Mouse (Mus musculus): ENCODE data around the gene Chrne.

The Chrne gene

DNA sequence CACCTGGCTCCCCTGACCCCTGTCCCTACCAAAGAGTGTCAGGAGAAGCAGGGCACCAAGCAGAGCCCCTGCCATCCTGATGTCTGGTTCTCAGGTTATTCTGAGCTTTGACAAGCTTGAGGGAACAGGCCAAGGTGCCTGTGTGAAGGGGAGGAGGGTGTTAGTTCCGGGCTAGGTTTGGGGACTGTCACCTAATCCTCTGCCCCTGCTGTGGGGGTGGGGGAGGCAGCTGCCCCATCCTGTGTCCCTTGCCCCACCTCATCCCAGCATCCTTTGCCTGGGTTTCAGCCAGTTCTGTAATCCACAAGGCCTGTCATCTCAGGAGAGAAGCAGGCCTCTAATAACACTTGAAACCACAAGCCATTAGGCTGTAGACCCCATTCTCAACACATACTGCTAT lies at the start of gene Chrne:
Gene Chrne, minus strand, starts transcription at position 116 of the 400 bp plus-strand sequence.
- no peak for DNase-seq (ENCODE audit: extremely low spot score)

DNA sequence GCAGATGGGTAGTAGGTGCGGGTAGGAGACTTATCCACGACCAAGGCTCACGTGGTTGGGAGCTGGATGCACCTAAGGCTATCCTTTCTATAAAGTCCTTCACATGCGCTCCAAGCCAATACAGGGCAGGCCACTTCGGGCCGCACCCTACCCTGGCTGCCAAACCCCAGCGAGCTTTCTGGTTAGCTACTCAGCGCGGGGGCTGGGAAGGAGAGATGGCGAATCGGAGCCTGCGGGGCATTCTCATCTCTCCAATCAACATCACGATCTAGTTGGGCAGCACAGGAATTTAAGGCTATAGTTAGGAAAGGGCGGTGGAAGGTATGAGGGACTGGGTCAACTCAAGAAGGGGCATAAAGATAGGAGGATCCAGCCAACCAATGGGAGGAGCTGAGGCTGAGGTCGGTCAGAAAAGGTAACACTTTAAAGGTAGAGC lies 49.3 kb upstream of the Chrne start:
- DNase-seq (ENCODE audit: extremely low spot score) = no peak

DNA sequence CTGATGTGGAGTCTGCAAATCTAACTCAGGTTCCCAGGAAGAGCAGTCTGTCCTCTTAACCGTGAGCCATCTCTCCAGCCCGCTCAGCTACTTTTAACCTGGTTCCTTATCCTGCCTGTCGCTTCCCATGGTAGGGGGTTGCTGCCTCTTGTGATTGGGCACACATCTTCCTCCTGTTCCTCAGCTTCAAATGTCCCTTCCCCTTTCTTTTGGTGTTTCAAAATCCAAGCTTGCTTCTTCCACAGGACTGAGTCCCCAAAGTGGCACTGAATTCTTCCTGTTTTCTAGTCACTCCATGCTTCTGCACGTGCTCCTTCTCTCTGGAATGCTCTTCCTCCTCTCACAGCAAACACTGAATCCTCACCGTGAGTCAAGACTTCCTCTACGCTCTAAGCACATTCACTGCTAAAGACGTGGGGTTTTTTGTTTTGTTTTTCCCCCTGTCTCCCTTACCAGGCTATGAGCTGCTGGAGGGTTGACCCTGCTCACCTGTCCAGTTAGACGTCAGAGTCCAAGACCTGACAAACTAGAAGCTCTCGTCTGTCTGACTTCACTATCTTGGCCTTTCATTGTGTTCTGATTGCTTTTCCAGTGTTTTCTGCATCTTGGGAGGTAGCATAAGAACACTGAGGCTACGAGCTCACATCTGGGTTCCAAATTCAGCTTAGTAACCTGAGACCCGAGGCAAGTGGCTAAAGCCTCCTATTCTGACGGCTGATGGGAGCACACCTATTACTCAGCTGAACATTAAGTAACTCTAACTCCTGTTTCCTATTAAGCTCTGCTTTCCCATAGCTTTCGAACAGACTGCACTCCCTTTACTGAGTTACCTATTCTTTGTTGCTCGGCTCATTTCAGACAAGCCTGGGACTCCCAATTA lies 48.5 kb upstream of the Chrne start:
- no peak for DNase-seq (ENCODE audit: extremely low spot score)

DNA sequence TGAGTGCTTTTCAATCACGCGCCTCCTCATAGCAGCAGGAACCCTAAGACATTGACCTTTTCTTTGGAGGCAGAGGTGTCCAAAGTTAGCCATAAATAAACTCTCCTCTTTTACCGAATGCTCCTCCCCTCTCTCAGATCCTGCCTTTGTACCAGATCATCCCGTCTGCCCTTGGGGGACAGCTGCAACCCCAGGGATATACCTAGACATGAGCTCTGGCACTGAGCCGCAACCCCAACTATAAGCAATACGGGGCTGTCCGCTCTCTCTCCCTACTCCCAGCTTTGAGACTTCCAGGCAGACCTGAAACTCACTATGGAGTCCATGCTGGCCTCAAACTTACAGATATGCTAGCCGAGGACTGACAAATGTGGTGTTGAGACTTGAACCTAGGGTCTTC lies 47.7 kb upstream of the Chrne start:
- no peak for DNase-seq (ENCODE audit: extremely low spot score)

DNA sequence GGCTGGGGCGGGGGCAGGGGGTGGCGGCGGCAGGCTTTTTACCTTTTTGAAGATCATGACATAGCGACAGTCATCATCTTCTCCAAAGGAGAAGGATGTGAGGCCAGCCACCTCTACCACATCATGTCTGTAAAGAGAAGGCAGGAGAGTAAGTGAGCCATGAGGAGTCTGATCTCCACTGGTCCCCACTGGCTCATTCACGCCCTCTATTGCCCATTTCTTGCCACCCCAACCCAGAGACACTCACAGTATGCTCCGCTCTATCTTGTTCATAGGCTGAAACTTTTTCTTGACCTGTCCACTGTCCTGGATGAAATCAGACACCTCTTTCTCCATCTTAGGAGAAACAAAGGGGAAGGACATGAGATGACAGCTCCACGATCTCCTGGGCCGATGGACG lies 45.7 kb upstream of the Chrne start:
- no peak for DNase-seq (ENCODE audit: extremely low spot score)

DNA sequence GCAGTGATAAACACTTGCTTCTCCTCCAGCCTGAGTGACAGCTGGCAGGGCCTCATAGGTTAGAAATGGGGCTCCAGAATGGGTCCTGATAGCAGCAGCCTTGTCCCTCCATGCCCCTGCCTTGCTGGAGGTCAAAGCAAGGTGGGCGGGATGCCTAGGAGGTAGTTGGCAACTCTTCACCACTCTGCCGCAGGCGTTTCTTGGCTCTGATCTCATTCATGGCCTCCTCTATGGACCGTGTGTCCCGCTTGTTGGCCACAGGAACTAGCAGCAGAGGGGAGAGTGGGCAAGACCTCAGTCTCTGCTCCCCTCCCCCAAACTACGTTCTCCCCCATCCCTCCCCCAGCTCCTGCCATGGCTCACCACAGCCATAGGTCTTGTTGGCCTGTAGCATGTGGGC lies 44.9 kb upstream of the Chrne start:
- no peak for DNase-seq (ENCODE audit: extremely low spot score)

DNA sequence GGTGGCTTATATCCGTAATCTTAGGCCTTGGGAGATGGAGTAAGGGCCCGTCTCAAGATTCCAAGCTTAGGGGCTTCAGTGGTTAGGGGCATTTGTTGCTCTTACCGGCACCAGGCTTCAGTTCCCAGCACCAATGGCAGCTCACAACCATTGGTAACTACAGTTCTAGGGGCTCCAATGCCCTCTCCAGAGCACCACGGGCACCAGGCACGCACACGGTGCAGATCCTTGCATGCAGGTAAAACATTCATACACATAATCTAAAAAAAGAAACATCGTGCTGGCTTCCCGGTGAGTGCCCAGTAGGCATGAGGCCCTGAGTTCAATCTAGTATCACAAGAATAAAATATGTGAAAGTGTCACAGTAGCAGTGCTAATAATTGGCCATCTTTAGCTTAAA lies 44.1 kb upstream of the Chrne start:
- DNase-seq (ENCODE audit: extremely low spot score) = no peak

DNA sequence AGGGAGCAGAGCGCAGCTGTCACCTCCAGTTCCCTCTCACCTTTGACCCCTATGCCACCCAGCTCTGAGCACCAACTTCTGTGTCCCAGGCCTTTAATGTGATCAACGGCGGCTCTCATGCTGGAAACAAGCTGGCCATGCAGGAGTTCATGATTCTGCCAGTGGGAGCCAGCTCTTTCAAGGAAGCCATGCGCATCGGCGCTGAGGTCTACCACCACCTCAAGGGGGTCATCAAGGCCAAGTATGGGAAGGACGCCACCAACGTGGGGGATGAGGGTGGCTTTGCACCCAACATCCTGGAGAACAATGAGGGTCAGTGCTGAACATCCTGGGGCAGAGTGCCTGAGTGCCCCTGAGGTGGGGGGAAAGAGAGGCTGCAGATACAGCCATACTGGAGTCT lies 41.6 kb upstream of the Chrne start:
- DNase-seq (ENCODE audit: extremely low spot score) = no peak

DNA sequence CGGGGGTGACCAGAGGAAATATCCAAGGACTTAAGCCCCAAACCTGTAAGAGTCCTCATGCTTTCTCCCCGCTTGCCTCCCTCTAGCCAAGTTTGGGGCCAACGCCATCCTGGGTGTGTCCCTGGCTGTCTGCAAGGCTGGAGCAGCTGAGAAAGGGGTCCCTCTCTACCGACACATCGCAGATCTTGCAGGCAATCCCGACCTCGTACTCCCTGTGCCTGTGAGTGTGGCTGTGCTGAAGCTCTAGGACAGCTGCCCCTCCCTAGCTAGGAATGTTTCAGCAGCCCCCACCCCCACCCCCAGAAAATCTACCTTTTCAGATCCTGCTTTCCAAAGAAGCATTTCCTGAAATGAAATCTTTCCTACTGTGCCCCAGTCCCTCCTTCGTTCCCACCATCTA lies 39.9 kb upstream of the Chrne start:
- no peak for DNase-seq (ENCODE audit: extremely low spot score)

DNA sequence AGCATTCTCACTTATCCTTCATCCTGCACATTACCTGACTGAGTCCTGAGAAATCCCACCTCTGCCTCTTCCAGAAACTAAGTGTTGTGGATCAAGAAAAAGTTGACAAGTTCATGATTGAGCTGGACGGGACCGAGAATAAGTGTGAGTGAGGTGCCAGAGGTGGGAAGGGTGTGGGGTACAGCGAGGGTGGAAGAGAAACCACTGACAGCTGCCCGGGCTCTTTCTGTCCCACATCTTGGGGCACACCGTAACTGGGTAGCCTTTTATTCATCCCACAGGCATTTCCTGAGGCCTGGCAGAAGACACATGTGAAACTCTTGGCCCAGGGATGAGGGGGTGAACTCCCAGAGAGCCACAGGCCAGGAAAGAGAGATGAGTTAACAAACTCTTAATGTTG lies 39.5 kb upstream of the Chrne start:
- no peak for DNase-seq (ENCODE audit: extremely low spot score)

DNA sequence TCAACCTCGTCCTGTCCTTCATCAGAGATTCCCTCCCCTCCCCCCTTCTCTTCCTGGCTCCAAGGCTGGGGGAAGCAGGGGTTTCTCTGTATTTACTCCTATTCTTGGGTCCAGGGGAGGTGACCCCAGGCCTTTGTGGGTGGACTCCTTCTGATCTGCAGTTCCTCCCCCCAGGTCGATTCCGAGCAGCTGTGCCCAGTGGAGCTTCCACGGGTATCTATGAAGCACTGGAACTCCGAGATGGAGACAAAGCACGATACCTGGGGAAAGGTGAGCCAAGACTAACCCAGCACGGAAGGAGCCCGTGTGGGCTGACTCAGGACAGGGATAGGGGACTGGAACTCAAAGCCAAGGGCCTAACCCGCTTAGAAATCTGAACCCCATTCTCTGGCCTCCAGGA lies 39.0 kb upstream of the Chrne start:
- DNase-seq (ENCODE audit: extremely low spot score) = no peak

DNA sequence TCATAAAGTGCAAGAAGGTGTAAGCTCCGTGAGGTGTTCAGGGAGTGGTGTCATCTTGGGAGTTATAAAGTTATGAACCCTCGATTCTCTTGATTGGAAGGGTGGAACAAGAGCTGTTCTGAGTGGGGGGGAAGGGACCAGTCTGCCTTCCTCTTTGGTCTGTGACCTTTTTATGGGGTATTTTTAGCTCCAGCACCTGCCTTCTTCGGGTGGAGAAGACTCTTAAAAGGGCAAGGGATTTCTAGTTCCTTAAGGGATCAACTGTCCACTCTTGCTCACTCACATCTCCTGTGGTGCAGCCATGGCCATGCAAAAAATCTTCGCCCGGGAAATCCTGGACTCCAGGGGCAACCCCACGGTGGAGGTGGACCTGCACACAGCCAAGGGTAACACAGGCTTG lies 38.6 kb upstream of the Chrne start:
- DNase-seq (ENCODE audit: extremely low spot score) = no peak

DNA sequence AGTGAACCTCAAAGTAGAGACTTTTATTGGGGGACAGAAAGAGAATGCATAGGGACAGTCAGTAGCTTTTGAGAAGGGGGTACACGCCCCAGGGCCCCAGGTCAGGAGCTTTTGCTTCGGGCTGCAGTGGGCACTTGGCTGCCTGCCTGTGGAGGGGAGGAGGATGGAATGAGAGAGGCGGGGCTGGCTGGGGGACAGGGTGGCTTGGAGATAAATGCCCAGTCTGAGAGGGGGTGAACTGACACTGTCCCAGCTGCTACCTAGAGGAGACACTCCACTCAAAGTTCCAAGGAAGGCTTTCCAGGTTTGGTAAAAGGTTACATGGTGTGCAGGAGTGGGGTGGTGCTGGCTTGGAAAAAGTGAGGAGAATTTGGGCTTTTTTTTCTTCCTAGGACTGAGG lies 37.9 kb upstream of the Chrne start, which contains the start of gene Eno3:
Gene Eno3, plus strand, starts transcription at position 239 of the 400 bp plus-strand sequence.
- peak; percentile 81 for DNase-seq (ENCODE audit: extremely low spot score)

DNA sequence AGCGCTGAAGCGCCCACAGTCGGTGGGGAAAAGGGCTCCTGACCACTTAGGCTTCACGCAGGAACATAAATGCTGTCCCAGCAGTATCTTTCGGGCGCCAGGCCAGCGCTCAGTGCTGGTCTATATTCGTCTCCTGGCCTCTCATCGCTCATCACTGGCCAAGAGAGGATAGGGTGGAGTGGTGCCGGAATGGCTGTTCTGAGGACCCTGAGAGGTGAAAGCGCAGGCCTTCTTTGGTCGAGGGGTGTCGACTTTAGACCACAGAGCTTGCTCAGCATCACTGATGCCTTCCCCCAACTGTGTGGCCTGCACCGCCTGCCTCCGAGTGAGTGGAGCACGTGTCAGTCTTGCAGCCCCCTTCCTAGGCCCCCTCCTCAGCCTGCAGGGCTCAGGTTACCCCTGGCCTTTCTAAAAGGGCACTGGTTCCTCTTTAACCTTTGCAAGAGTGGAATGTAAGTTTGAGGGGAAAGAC lies 37.5 kb upstream of the Chrne start:
- DNase-seq (ENCODE audit: extremely low spot score) = peak; percentile 83

DNA sequence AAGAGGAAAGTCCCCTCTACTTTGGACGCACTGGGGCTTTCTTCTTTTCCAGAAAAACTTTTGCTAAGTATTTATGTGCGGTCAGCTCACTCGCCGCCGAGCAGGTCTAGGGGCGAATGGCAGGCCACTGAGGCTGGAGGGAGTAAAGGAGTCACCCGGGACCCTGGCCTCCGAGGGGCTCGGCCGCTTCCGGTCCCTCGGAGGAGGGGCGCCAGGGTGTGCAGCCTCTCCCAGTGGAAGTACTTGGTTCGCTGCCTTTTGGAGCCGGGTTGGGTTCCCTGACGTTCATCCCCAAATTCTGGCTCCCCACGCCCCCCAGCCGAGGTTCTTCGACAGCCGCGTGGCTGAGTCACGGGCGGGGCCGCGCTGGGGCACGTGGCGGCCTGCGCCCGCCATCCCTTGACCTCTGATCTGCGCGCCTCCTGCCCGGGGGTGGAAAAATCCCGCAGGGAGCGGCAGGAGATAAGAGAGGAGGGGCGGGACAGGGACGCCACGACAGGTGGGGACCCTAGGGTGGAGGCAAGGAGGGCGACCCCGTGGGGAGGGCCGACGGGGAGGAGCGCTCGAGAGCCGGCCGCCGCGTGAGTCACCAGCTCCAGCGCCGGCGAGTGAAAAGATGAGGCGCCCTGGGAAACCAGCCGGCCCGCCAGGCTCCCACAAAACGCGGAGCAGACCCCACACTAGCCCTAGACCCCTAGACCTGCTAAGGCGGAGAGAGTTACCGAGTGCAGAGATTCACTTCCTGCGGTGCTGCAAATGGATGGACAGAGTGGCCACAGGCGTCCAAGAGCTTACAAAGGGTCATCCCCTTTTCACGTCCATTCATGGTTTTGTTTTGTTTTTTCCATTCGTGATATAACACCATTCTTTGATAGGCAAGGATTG lies 36.8 kb upstream of the Chrne start:
- DNase-seq (ENCODE audit: extremely low spot score) = peak; percentile 82

DNA sequence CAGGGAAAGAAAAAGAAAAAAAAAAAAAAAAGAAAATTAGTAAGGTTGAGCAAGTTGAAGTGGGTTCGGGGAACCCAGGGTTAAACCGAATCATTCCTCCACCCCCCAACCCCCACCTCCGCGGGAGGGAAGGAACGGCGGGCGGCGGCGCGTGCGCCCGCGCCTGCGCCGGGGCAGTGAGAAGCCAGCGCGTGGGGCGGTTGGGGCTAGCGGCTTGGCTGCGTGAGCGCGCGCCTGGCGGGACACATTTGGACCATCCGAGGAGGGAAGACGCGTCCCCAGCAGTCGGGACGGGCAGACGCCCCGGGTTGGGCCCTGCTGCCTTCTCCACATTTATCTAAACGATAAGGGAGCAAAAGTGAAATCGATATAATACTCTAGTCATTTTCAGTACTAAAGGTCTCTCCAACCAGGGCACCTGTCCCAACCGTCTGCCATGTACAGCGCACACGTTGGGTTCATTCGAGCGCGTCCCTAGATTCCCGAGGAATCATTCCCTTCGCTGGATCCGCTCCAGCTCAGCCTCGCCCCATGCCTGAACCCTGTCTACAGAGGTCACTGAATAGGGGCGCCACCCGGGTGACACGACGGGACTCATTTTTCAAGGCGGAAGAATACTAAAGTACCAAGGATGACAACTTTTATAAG lies 36.0 kb upstream of the Chrne start:
- peak; percentile 85 for DNase-seq (ENCODE audit: extremely low spot score)

DNA sequence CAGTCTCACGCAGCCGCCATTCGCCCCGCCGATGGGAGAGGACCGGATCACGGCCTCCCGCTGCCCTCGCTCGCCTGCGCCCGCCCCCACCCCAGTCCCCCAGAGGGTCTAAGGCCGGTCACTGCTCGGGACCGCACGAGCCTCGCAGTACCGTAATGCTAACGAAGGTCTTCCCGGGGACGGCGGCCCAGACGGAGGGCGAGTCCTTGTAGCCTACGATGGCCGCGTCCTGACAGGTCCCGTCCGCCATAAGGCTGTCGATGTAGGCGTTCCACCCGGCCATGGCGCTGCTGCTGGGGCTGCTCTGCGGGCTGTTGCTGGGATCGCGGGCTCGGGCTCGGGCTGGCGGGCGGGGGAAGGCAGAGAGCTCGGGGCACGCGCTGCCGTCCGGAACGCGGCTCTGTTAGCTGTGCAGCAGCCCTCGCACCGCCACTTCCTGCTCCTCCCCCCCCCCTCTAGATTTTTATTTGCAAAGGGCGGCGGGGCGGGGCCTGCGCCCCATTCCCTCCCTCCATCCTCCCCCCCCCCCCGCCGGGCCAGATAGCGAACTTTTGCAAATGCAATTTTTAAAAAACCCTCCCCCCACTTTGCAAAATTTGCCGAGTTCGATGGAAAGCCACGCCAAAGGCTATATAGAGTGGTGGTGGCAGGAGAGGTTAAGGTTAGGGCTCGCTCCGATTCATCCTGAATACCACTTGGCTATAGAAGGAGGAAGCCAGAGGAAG lies 35.3 kb upstream of the Chrne start, which contains the start of gene Pfn1:
Gene Pfn1, minus strand, starts transcription at position 447 of the 725 bp plus-strand sequence.
- DNase-seq (ENCODE audit: extremely low spot score) = peak; percentile 85

DNA sequence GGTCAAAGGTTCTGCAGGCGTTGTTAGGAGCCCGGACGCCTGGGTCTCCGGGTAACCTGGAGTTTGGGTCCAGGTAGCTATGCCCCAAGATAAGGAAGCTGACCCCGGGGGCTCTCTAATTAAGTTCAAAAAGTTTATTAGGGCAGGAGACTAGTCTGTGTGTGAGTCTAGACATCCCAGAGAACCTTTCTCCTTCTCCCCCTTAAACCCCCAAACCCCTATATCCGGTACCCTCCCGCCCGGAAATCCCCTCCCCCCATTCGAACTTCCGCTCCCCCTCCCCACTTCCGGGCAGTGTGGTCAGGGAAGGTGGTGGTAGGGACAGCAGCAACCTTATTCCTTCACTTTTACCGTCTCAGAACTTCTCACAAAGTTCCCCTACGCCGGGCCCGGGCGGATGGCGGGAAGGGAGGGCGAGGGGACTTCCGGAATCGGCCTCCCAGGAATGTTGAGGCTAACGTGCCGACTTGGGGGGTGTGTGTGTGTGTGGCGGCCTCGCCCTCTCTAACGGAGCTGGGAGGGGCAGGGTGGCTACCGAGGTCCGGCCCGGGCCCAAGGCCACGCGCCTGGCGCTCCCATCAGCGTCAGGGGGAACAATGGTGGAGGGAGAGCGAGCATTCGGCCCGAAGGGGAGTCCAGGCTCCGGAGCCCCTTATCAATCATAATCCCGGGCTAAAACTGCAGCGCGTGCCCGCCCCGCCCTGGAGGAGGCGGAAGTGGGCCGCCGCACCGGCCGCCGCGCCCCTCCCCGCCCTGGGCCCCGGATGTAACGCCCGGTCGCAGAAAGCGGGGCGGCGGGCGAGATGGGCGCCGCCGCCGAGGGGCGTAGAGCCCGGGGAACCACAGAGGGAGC lies 34.6 kb upstream of the Chrne start:
- peak; percentile 88 for DNase-seq (ENCODE audit: extremely low spot score)

DNA sequence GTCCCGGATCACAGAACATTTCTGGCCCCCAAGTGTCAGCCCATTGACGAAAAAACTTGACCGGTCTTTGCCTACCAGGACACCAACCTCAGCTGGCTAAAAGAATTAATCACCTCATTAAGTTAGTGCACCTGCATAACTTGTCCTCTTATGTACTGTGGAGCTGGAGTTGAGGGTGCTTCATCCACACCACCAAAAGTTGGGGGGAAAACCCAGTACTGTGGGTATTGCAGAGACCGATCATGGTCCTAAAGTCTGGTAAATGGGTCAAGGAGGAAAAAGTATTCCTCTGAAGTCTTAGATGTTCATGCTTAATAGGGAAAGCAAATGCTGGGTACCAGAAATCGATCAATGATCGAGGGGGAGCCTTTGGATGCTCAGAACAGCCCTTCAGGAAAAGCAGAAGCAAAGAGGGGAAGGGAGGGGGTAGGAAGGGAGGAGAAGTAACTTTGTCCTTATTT lies 33.9 kb upstream of the Chrne start:
- DNase-seq (ENCODE audit: extremely low spot score) = no peak
